Mouse (Mus musculus) spleen, embryonic (tissue): ENCODE measurements at regions not wholly inside any gene's neighbourhood (a gene's known extent, or its start where the extent isn't known, plus 50 kb on each side); places are given as distances from the start of the nearest gene placed in this dataset.

Source experiments
- CTCF ChIA-PET: fragments of 350-600 bp; sonication (Branson Sonifier 250); formaldehyde crosslinking; loops from one replicate; lab custom pipeline; 2022; lab: Charles Lee

GRCm38 (mm10) chr11:113091901-113092568, 310.0 kb downstream of the Sox9 start:
- CTCF ChIA-PET = no interaction called here

GRCm38 (mm10) chr11:113093895-113094445, 311.9 kb downstream of the Sox9 start:
- CTCF ChIA-PET = no interaction called here

GRCm38 (mm10) chr11:113095625-113096024, 313.6 kb downstream of the Sox9 start:
- CTCF ChIA-PET = no interaction called here

- CTCF ChIA-PET = no interaction called here
Measured at GRCm38 (mm10) chr11:113096209-113096608, 314.2 kb downstream of the Sox9 start.

GRCm38 (mm10) chr11:113098360-113098759, 316.3 kb downstream of the Sox9 start:
- CTCF ChIA-PET = no interaction called here

- CTCF ChIA-PET = no interaction called here
Measured at GRCm38 (mm10) chr11:113100800-113101199, 318.8 kb downstream of the Sox9 start.

GRCm38 (mm10) chr11:113101534-113101933, 319.5 kb downstream of the Sox9 start:
- CTCF ChIA-PET = no interaction called here

GRCm38 (mm10) chr11:113103161-113103845, 321.3 kb downstream of the Sox9 start:
- CTCF ChIA-PET = no interaction called here

- CTCF ChIA-PET = no interaction called here
Measured at GRCm38 (mm10) chr11:113105371-113105770, 323.3 kb downstream of the Sox9 start.

- CTCF ChIA-PET = no interaction called here
Measured at GRCm38 (mm10) chr11:113107205-113107844, 325.3 kb downstream of the Sox9 start.

GRCm38 (mm10) chr11:113107966-113108699, 326.1 kb downstream of the Sox9 start:
- CTCF ChIA-PET = no interaction called here

- CTCF ChIA-PET = no interaction called here
Measured at GRCm38 (mm10) chr11:113109096-113109495, 327.1 kb downstream of the Sox9 start.

- CTCF ChIA-PET = no interaction called here
Measured at GRCm38 (mm10) chr11:113113220-113113817, 331.3 kb downstream of the Sox9 start.

GRCm38 (mm10) chr11:113117179-113117898, 335.3 kb downstream of the Sox9 start:
- CTCF ChIA-PET = no interaction called here

GRCm38 (mm10) chr11:113120570-113120969, 338.5 kb downstream of the Sox9 start:
- CTCF ChIA-PET = interaction anchor here (0.6 kb wide), 1 partner anchor 1623 kb away, joined by 5 read pairs; no protein-coding TSS in a partner anchor

- CTCF ChIA-PET = interaction anchor here (0.6 kb wide), 1 partner anchor 1355 kb away, joined by 4 read pairs; no protein-coding TSS in a partner anchor
Measured at GRCm38 (mm10) chr11:113121307-113121706, 339.3 kb downstream of the Sox9 start.

GRCm38 (mm10) chr11:113122137-113122536, 340.1 kb downstream of the Sox9 start:
- CTCF ChIA-PET = interaction anchor here (0.6 kb wide), 1 partner anchor 1354 kb away, joined by 4 read pairs; no protein-coding TSS in a partner anchor

GRCm38 (mm10) chr11:113122964-113123363, 340.9 kb downstream of the Sox9 start:
- CTCF ChIA-PET = no interaction called here

GRCm38 (mm10) chr11:113125832-113126231, 343.8 kb downstream of the Sox9 start:
- CTCF ChIA-PET = no interaction called here

- CTCF ChIA-PET = no interaction called here
Measured at GRCm38 (mm10) chr11:113129192-113129591, 347.2 kb downstream of the Sox9 start.
